Mouse (Mus musculus): Measurements from ENCODE around the gene Gm10681. TPM values are rescaled to one million over a fixed set of nuclear protein-coding genes. Genes with fewer than 3 reads are reported as not detected.
"Not testable (repeated sequence)": the region's sequence is repeated elsewhere in the genome, so short reads cannot be mapped to it uniquely, and the experiment has no call there.

Gm10681 gene
- total RNA-seq, 2 experiments from 2014 or later = not detected

DNA sequence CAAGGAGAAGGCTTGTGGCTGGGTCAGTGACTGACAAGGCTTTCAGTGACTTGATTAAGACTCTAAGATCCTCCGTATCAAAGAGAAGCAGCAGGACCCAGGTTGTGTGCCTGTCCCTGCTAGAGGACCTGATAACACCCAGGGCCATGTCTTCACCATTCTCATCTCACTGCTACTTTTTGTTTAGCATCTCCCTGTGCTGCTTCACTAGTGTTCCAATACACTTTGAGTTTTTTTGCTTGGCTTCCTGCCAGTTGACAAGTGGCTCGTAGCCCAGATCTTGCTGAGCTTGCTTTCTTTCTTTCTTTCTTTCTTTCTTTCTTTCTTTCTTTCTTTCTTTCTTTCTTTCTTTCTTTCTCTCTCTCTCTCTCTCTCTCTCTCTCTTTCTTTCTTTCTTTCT lies 65.8 kb downstream of the Gm10681 start:
- not testable (repeated sequence) for DNase-seq (ENCODE audit: low spot score in 2 of 2)

DNA sequence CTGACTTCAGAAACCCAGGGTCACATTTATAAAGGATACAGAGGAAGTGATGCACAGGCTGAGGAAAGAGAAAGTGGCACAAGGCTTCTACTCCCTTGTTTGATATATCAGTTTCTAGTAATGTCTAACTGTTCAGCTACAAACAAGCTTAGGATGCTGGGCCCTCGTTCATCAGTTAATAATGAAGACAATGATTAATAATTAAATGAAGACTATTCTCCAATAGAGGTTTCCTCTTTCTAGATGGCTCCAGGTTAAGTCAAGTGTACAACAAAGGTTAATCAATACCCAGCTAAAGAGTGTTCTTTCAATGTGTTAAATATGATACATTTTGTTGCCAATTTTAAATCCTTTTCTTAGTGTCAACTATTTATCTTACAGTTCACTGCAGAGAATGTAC lies 78.2 kb downstream of the Gm10681 start, which contains the start of gene Hsd3b4:
Gene Hsd3b4 (minus strand): TSS at position 101 of the 400 bp plus-strand sequence.
- not testable (repeated sequence) for DNase-seq (ENCODE audit: low spot score in 2 of 2)

DNA sequence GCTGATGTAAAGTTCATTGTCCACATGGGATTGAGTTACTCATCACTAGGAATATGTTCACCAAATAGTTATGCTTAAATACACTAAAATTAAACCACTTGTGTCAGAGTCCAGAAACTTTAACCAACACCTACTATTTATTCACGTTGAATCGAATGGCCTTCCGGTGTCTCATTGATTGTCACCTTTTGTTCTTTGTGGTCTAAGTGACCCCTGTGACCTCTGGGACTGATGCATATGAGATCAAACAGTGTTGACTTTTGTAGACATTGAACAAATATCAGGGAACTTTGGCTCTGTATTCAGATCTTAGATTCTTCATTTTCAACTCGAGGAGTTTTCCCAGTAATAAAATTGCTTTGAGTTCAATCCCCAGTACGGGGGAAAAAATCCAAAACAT lies 81.4 kb downstream of the Gm10681 start:
- DNase-seq (ENCODE audit: low spot score in 2 of 2) = not testable (repeated sequence)

Other genes with a start within 250 kb of the Gm10681 start
- gene Phgdh, start 248.8 kb downstream of the Gm10681 start, total RNA-seq (2021) = 10 to 100 TPM; 78.3 to 94.2 TPM
- 10 to 100 TPM; 29.6 to 31.3 TPM for gene Zfp697, start 206.3 kb downstream of the Gm10681 start, total RNA-seq (2021)
- gene Gm4450, start 131.7 kb downstream of the Gm10681 start, total RNA-seq (2021) = not detected
- not detected for gene Hsd3b4, start 78.3 kb downstream of the Gm10681 start, total RNA-seq (2021)
- not detected for gene Hsd3b5, start 41.4 kb upstream of the Gm10681 start, total RNA-seq (2021)
- under 1 TPM in 1 of 2 experiments, not detected in 1; 0.09 TPM for gene Hsd3b2, start 135.7 kb upstream of the Gm10681 start, total RNA-seq (2021)
- not detected for gene Hsd3b3, start 174.3 kb upstream of the Gm10681 start, total RNA-seq (2021)
- gene Hsd3b6, start 225.6 kb upstream of the Gm10681 start, total RNA-seq (2021) = not detected